Mouse (Mus musculus): ENCODE measurements around the gene Ftl1.

DNA sequence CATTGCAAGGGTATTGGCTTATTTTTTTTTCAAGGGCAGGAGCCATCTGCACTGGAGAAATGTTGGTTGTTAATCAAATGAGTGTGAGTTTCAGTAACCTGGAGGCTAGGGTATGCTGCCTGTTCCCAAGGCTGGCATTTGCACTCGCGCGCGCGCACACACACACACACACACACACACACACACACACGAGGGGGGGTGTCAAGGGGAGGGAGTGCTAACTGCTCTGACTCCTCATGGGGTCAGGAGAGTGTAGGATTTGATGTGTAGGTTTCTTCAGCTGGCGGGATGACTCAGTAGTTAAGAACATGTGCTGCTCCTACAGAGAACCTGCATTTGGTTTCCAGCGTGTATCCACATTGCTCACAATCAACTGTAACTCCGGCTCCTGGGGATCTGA lies 31.1 kb upstream of the Ftl1 start:
- TF ChIP-seq CTCF (conservative IDR thresholded peaks at IDR 0.05; ENCODE audit: low read length) (no peak), NANOG (IDR thresholded peaks at IDR 0.05; ENCODE audit: borderline replicate concordance, low read length) (no peak)

Data from E14TG2a.4 (cell line).